ENCODE assay signal across 16 mouse cellular contexts in genomic region chr13:76256350-76256749, GRCm38 (mm10). TPM values are rescaled to one million over a fixed set of nuclear protein-coding genes. Genes with fewer than 3 reads are reported as not detected.
DNase-seq lines count a peak whose midpoint lies in the region; ATAC-seq lines count a peak whose summit lies in the region.
"Had no signal": no experiment of that assay in that cellular context is flagged by ENCODE, and none has a peak within 500 bp of the region (broad histone marks: within the 10 kb centered on the region; RNA-seq: fewer than 3 reads in every experiment).

No protein-coding gene starts in this region.

- H3K4me3 ChIP-seq in heart, embryonic 11.5 days (ENCODE audit: low read depth, low read length) = no peak overlapping the region
- no peak overlapping the region for H3K4me3 ChIP-seq in intestine, embryonic 16.5 days (ENCODE audit: low read length)
- H3K4me3 ChIP-seq: neural tube, embryonic 13.5 days had no signal

- intact Hi-C loops in left cerebral cortex, postnatal 4 days (cut with DNase I) = no loop called here

- H3K4me2 ChIP-seq in heart, embryonic 11.5 days = no peak overlapping the region
- H3K4me2 ChIP-seq in intestine, embryonic 16.5 days (ENCODE audit: low read depth, low read length) = no peak overlapping the region
- H3K4me2 ChIP-seq: neural tube, embryonic 13.5 days had no signal

- no peaks in the 10 kb centered on the region for H3K4me1 ChIP-seq in heart, embryonic 11.5 days (ENCODE audit: control insufficient read depth, insufficient read depth, low read length)
- no peaks in the 10 kb centered on the region for H3K4me1 ChIP-seq in intestine, embryonic 16.5 days (ENCODE audit: control insufficient read depth, insufficient read depth, low read length)
- H3K4me1 ChIP-seq: neural tube, embryonic 13.5 days had no signal

- no peaks in the 10 kb centered on the region for H3K36me3 ChIP-seq in heart, embryonic 11.5 days (ENCODE audit: control insufficient read depth, insufficient read depth, low read length)
- H3K36me3 ChIP-seq in intestine, embryonic 16.5 days (ENCODE audit: control insufficient read depth, insufficient read depth, low read length) = no peaks in the 10 kb centered on the region
- H3K36me3 ChIP-seq: neural tube, embryonic 13.5 days had no signal

- ATAC-seq in heart, embryonic 11.5 days (replicated peaks; ENCODE audit: insufficient number of reproducible peaks, low FRiP score, low TSS enrichment) = no peak
- peak; percentile 46 for ATAC-seq in intestine, embryonic 16.5 days
- ATAC-seq: lung, postnatal 0 days; midbrain, embryonic 16.5 days had no signal

- no peaks in the 10 kb centered on the region for H3K9me3 ChIP-seq in heart, embryonic 11.5 days (replicated peaks; ENCODE audit: control insufficient read depth, low read length)
- no peaks in the 10 kb centered on the region for H3K9me3 ChIP-seq in intestine, embryonic 16.5 days (ENCODE audit: control insufficient read depth, low read length)
- H3K9me3 ChIP-seq: neural tube, embryonic 13.5 days had no signal

- WGBS in heart, embryonic 11.5 days (ENCODE audit: insufficient replicate concordance) = 80% methylated on average over 3 of the region's 3 CpGs
- 59% methylated on average over 3 of the region's 3 CpGs for WGBS in intestine, embryonic 16.5 days

- peak; percentile 6 for DNase-seq in heart, adult 8-10 months (ENCODE audit: low spot score)
- DNase-seq in spleen, postnatal 36 days (ENCODE audit: low spot score in 2 of 2) = peak; percentile 50 to 56
- DNase-seq in spleen, postnatal 4 days (ENCODE audit: low spot score in 2 of 2) = no peak
- peak; percentile 41 for DNase-seq in yolk sac, embryonic 10.5 days (ENCODE audit: low spot score)
- DNase-seq in left cerebral cortex, postnatal 4 days = no peak
- DNase-seq in cerebellum, adult 9-11 months = no peak
- DNase-seq: adrenal gland, postnatal 14 days; heart, postnatal 36 days; retina, postnatal 1 day; thymus, postnatal 25 days had no signal

- no peak overlapping the region for H3K9ac ChIP-seq in heart, embryonic 11.5 days (ENCODE audit: low read depth, low read length)
- no peak overlapping the region for H3K9ac ChIP-seq in intestine, embryonic 16.5 days (ENCODE audit: low read depth, low read length)
- H3K9ac ChIP-seq: neural tube, embryonic 13.5 days had no signal

- H3K27me3 ChIP-seq in heart, embryonic 11.5 days (ENCODE audit: control insufficient read depth, insufficient read depth, low read length) = no peaks in the 10 kb centered on the region
- no peaks in the 10 kb centered on the region for H3K27me3 ChIP-seq in intestine, embryonic 16.5 days (replicated peaks; ENCODE audit: control insufficient read depth, insufficient read depth, low read length)
- H3K27me3 ChIP-seq: neural tube, embryonic 13.5 days had no signal

- H3K27ac ChIP-seq in heart, embryonic 11.5 days (ENCODE audit: low read depth, low read length) = no peak overlapping the region
- no peak overlapping the region for H3K27ac ChIP-seq in intestine, embryonic 16.5 days (ENCODE audit: low read length)
- H3K27ac ChIP-seq: neural tube, embryonic 13.5 days had no signal

RNA-seq across cellular contexts. Expression of gene Fam81b, which starts 48.5 kb away (rescaled TPM):
- total RNA-seq in heart, adult 8-10 months (2022) = not detected
- polyA plus RNA-seq in heart, embryonic 11.5 days (2014; fragmentation: Nextera tagmentation; extraction: Ambion mirVana) = not detected in 2 replicates
- not detected in 2 replicates for polyA plus RNA-seq in intestine, embryonic 16.5 days (2015; fragmentation: Nextera tagmentation; extraction: Ambion mirVana)
- under 1 TPM in 1 of 2 experiments, not detected in 1; 0.26 TPM for total RNA-seq in left cerebral cortex, postnatal 4 days (2021)
- total RNA-seq: adrenal gland, postnatal 14 days; heart, postnatal 36 days had no signal
- polyA plus RNA-seq: limb, embryonic 14.5 days; neural tube, embryonic 13.5 days had no signal

Comparison
In these comparisons a context has a peak if more than half of its experiments do, and no peak if none do; other contexts are left out.
1. DNase-seq: peak in heart, adult 8-10 months (single experiment), spleen, postnatal 36 days (2 of 2) and yolk sac, embryonic 10.5 days (single experiment); none in spleen, postnatal 4 days (0 of 2), left cerebral cortex, postnatal 4 days (single experiment) and cerebellum, adult 9-11 months (single experiment).